Mouse (Mus musculus): ENCODE measurements at regions not wholly inside any gene's neighbourhood (a gene's known extent, or its start where the extent isn't known, plus 50 kb on each side); places are given as distances from the start of the nearest gene placed in this dataset.

GRCm38 (mm10) chr14:76641752-76642529 is 85.3 kb upstream of the Serp2 start:
- no peak for DNase-seq (ENCODE audit: low read depth, low spot score)

DNA sequence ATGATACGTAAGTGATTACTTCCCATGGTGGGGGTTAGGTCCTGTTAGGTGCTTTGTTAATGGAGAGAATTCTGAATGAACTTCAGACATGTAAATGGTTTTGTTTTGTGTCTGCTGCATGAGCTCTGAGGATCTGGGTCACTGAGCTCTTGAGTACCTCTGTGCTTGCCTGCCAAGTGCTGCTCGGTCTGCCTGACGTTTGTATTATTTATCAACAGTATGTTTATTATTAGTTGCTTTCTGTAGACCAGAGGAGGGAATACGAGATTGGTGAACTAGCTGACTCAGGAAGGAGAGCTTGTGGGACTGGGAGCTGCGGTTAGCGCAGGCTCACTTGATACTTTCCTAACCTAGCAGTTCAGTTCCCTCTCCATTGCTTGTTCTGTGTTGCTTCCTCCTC is 76.5 kb upstream of the Serp2 start:
- no peak for DNase-seq (ENCODE audit: low read depth, low spot score)

GRCm38 (mm10) chr14:76632763-76633162 is 76.1 kb upstream of the Serp2 start:
- DNase-seq (ENCODE audit: low read depth, low spot score) = no peak

DNA sequence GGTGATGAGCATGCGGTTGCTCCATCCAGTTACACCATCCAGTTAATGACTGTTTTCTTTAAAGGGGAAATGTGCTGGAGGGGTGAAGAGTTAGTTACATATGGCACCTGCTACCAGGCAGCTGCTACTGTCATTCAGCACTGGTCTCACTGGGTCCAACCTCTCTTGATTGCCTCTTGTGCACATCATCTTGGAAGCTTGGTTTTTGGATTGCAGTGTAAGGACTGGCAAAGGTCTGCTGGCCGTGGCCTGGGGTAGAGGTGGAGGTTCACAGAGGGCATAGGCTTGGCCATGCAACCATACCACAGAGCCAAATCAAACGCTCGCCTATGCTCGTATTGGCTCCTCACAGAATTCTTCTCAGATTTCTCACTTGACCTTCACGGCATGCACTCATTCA is 75.1 kb upstream of the Serp2 start:
- DNase-seq (ENCODE audit: low read depth, low spot score) = no peak

DNA sequence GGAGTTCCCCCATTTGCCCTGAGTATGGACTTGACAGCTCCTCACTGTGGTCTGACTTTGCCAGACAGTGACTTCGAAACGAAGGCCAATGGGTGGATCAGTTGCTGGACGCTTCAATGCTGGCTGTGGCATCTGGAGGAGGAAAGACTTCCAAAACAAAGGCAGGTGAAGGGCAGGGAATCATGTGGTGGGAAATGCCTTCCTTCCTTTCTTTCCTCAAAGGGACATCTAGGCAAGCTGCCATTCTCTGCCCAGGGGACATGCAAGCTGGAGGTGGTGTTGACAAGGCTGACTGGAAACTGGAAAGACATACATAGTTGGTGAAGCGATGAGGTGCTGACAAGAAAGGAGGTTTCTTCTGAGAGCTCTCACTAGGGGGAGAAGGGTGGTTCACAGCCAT is 74.5 kb upstream of the Serp2 start:
- no peak for DNase-seq (ENCODE audit: low read depth, low spot score)

GRCm38 (mm10) chr14:76629913-76630478 is 73.3 kb upstream of the Serp2 start:
- no peak for DNase-seq (ENCODE audit: low read depth, low spot score)

- DNase-seq (ENCODE audit: low read depth, low spot score) = no peak
Measured at GRCm38 (mm10) chr14:76628182-76628892, 71.6 kb upstream of the Serp2 start.

- DNase-seq (ENCODE audit: low read depth, low spot score) = no peak
Measured at GRCm38 (mm10) chr14:76625589-76626368, 69.1 kb upstream of the Serp2 start.

- DNase-seq (ENCODE audit: low read depth, low spot score) = peak; percentile 31
Measured at GRCm38 (mm10) chr14:76624626-76625378, 68.1 kb upstream of the Serp2 start.

- no peak for DNase-seq (ENCODE audit: low read depth, low spot score)
Measured at GRCm38 (mm10) chr14:76623371-76623988, 66.8 kb upstream of the Serp2 start.

GRCm38 (mm10) chr14:76622634-76623291 is 66.1 kb upstream of the Serp2 start:
- peak; percentile 24 for DNase-seq (ENCODE audit: low read depth, low spot score)

DNA sequence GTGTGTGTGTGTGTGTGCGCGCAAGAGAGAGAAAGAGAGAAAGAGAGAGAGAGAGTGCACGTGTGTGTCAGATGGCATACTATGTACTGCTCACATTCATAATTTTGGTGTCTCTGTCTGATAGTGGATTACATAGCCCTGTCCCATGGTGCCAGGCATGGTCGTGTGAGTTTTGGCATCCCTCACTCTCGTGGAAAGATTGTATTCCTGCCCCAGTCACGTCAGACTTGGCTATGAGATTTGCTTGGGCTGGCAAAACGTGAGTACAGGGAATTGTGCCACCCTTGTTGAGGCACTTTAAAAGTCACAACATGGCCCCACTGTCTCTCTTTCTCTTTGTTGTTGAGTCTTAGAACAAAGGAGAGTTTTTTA is 62.3 kb upstream of the Serp2 start:
- no peak for DNase-seq (ENCODE audit: low read depth, low spot score)

DNA sequence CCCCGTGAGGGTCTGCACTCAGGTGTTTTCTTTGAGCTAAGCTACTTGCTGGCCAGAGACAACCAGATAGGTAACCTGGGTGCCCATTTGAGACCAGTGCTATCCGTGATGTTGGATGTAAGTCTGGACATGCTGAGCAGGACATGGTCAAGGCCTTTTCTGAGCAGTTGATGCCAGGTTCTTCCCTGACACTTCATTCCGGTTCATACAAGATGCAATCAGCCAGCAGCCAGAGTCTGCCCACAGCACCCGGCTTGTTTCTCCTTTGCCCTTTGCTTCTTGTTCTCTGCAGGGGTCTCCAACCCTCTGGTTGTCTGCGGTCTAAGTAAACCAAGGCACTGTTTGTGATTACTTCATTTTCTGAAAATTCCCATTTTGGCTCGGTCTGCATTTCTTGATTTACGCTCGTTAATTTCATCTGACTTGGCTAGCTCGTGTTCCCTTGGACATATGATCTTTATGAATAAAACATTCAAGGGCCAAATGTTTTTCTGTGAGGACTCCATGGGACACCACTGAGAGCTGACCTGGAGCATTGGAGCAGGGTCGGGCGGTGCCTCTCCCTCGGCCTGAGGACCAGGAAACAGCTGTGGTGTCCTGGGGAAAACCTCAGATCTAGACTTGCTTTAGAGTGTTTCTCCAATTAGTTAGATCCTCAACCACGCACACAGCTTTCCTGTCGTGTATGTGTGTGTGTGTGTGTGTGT is 61.8 kb upstream of the Serp2 start:
- no peak for DNase-seq (ENCODE audit: low read depth, low spot score)

DNA sequence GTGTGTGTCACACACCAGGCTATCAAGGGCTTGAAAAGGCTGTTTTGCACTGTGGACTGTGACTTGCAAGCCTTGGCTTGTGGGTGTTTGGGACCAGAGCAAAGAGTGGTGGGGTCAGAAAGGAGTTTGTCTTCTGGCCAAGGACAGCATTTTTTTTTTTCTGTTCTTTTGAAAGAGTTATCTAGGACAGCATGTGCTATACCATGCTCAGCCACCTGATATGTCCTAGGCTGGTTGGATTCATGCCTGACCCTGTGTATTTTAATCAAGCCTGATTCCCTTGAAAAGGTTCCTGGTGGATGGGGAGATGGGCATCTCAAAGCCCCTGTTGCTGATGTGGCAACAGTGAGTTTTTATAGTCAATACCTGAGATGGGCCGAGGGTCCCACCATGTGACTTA is 61.2 kb upstream of the Serp2 start:
- no peak for DNase-seq (ENCODE audit: low read depth, low spot score)

GRCm38 (mm10) chr14:76617447-76617846 is 60.8 kb upstream of the Serp2 start:
- no peak for DNase-seq (ENCODE audit: low read depth, low spot score)

DNA sequence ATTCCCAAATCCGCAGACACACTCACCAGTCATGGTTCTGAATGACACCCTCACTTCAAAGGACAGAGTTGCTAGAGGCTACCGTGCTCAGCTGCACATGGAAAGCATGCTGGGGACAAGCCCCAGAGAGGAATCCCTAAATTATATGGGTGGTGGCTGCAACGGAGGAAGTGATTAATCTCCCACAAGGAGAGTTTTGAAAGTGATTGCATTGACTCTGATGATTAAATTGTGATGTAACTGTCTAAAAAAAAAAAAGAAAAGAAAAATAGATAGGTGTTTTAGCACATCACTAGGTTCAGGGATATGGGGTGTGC is 59.6 kb upstream of the Serp2 start:
- DNase-seq (ENCODE audit: low read depth, low spot score) = peak; percentile 62

- peak; percentile 53 for DNase-seq (ENCODE audit: low read depth, low spot score)
Measured at GRCm38 (mm10) chr14:76615603-76616366, 59.1 kb upstream of the Serp2 start.

GRCm38 (mm10) chr14:76615182-76615581 is 58.5 kb upstream of the Serp2 start:
- no peak for DNase-seq (ENCODE audit: low read depth, low spot score)

- DNase-seq (ENCODE audit: low read depth, low spot score) = no peak
Measured at GRCm38 (mm10) chr14:76614682-76615081, 58.0 kb upstream of the Serp2 start.
